Mouse (Mus musculus): ENCODE data around the gene D030056L22Rik.

DNA sequence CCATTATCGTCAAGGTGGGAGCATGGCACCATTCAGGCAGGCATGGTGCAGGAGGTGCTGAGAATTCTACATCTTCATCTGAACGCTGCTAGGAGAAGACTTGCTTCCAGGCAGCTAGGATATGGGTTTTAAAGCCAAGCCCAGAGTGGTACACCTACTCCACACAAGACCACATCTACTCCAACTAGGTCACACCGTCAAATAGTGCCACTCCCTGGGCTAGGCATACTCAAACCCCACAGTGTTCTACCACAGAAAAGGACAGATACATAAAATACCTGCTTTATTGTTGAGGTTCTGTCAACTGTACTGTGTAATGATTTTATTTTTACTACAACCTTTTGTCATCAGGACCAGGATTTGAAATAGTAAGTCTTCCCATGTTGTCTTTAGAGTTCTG lies 17.9 kb upstream of the D030056L22Rik start:
- no peak for TF ChIP-seq CTCF (IDR thresholded peaks at IDR 0.05; ENCODE audit: low read depth, low read length)
- no peak for TF ChIP-seq POLR2AphosphoS5 (IDR thresholded peaks at IDR 0.05; ENCODE audit: insufficient replicate concordance, low read depth, low read length)
